Mouse (Mus musculus) retina, postnatal 1 day (tissue): Measurements from ENCODE around the gene Dusp11.
"Not testable (repeated sequence)": the region's sequence is repeated elsewhere in the genome, so short reads cannot be mapped to it uniquely, and the experiment has no call there.

Source experiments
- DNase-seq: peaks from one replicate; pipeline ENCODE4 v3.0.0-alpha.2; 2012

The Dusp11 gene

DNA sequence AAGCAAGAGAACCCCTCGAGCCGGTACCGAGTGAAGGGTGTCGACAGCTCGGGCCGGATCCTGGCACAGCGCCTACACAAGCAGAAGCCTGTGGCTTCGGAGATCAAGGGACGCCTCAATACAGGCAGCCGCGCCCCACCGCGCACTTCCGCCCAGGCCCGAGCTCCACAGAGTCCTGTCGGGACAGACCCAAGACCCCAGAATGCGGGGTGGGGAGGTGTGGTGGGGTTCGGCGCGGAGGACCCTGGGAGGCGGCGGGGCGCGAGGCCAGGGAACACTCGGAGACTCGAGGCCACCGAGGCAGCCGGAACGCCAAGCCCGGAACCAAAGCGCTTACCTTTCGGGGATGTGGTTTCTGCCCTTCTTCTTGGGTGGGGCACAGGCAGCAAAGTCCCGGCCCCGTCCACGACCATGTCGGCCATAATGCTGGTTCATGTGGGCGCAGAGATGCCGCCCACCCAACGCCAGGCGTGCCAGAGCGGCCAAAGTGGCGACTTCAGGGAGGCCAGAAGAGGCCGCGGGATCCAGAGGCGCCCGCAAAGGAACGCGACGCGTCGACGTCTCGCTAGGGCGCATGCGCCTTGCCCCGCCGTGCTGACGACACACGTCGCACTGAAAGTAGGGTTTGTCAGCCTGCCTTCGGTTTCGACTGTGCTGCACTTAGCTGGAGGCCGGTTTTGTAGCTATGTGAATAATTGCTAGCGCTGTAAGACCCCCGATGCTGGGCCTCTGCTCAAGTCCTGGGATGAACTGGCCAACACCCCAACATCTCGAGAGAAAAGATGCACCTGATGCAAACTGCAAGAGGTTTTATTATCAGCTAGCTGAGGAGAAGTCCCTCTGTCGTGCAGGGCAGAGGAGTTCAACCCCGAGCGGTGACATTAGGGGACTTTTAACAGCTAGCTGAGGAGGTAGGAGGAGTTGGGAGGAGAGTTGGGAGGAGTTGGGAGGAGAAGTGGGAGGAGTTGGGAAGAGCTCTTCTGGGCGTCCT lies at the start of gene Dusp11:
Gene Dusp11 (minus strand): TSS at position 567 of the 991 bp plus-strand sequence.
- peak; percentile 96 for DNase-seq

DNA sequence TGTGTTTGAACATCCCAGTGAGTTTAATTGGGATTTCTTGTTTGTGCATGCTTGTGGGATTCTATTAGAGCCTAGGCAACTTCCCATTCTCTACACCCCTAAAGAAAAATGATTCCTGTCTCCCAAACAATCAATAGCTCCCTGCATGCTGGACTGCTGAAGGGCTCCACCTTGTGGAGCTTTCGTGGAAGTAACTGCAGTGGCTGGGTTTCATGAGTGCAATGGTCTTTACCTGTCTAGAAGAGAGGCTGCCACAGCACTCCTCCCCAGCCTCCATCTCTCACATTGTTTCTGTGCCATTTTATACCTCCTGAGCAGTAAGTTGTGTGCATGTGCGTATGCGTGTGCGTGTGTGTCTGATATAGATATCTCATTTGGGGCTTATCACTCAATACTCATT lies 48.5 kb upstream of the Dusp11 start:
- DNase-seq, result peak; percentile 69

DNA sequence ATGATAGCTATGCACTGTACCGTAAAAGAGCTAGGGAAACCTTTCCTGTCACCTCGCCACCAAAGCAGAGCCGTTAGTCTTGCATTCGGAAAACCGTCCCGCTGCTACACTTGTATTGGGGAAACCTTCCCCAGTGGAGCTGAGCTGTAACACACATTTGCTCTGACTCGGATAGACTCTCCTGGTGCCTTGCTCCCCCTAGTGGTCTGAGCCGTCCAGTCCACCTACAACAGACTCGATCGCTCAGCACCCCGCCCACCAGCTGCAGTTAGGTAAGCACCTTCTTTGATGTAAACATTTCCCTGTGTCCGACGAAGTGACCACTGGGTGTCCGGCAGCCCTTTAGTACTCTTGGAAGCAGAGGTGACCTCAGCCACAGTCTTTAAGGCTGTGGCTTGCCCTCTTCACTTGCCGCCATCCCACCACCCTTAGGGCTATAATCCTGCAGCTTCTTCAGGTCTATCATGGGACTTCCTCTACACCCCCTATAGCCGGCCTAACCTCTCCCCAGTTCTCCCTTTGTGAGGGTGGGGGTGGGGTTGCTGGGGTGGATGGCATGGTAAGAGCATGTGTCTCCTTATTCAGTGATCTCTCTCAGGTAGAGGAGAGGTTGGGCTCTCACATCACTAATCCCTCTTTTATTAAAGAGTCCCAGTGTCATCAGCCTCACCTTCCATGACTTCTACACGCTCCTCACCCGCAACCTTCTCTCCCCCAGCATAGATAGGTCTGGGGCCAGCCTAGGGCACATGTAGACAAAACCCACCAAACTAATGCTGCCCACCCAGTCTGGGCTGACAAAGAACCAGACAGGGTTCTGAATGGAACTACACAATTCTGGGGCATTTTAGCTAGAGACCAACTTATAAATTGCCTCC lies 43.0 kb upstream of the Dusp11 start:
- DNase-seq, result peak; percentile 90

DNA sequence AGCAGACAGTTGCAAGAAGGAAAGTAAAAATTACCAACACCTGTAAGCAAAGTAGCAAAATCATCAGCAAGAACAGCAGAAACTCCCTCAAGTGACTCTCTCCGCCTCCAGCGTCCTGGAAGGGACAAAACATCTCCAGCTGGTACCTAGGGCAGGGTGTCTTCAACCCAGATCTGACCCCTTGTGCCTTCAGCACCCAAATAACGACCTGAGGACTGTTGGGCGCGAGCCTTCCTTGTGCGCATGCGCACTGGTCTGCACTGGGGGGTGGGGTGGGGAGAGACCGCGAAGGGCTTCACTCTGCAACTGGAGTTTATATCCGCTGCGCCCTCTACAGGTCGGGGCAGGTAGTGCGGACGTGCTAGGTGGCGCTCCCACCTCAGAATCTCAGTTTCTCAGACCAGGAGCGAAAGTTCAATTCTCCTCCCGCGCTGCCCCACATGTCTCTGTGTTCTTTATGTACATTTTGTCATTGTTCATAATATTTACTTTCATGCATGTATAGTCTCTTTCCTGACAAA lies 42.0 kb upstream of the Dusp11 start:
- DNase-seq, result no peak

DNA sequence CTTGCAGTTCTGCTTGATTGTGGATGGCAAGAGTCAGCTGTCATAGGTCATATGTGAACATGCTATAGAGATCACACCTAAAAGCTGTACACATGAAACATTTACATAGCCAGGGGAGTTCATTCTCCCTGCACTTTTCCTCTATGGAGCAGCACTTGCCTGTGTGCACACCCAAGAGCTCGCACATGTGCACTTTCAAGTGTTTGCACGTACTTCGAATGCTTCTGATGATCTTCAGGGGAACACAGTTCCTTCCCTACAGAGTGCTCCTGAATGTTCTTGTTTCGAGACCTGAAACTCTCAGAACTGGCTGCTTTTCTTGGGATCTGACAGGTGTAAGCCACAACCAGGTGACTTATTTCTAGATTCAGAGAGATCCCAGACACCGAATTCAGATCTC lies 29.3 kb upstream of the Dusp11 start:
- not testable (repeated sequence) for DNase-seq

DNA sequence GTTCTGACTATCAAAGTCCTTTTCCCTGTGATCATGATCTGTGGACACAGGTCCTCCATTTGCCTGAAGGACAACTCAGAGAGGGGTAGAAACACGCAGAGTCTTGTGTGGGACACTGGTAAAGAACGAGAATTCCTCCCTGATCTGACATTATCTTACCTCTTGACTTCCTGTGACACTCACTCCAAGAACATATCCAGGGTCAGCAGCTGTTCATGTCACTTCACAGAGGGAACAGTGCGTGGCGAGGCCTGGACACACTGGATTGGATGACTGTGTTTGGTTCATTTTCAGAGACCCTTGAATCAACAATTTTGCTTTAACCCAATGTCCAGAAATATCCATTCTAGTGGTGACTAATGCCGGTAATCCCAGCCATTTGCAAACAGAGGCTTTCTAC lies 28.1 kb upstream of the Dusp11 start:
- DNase-seq, result not testable (repeated sequence)

DNA sequence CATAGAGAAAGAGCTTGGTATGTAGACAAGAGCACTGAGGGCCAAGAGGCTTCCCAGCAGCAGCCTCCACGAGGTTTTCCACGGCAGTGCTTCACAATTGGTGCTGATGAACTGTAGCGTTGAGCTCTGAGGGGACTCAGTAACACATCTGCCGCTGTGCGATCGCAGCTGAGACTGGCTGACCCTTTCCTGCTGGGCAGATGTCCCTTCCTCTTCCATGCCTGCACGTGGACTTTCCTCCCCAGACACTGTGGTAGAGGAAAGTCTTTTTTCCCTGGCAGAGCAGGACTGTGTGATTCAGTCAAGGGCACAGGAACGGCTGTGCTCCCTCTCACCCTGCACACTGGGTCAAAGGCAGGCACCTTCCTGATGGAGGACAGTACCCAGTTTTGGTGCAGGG lies 22.9 kb upstream of the Dusp11 start:
- DNase-seq, result no peak

DNA sequence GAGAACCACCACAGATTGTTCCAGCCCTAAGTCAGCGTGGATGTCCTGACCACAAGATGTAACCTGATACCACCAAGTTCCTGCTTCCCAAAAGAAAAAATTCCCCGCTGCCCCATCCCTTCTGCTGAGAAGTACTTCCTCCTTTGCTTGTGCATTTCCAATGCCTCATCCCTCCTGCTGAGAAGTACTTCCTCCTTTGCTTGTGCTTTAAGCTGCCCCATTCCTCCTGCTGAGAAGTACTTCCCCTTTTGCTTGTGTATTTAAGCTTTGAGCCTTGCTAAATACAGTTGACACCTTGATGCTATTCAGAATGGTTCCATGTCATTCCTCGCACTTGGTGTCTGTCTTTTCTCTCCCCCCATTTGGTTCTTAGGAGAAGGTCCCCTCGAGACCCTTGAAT lies 17.3 kb upstream of the Dusp11 start:
- not testable (repeated sequence) for DNase-seq

DNA sequence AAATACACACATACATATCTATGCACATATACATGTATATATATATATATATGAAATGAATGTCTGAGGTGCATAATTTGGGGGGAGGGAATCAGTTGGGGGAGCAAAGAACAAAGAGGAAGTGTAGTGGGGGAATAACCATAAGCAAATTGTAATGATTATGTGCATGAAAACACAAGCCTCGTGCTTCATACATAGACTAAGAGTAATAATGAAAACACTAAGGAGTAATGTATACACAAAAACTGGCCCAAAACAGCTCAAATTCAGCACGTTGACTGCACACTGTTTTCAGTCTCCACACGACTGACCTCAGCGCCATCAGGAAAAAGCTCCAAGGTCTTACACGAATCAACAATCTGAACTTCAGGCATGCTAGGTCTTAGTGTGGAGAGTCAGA lies 14.8 kb upstream of the Dusp11 start:
- no peak for DNase-seq

DNA sequence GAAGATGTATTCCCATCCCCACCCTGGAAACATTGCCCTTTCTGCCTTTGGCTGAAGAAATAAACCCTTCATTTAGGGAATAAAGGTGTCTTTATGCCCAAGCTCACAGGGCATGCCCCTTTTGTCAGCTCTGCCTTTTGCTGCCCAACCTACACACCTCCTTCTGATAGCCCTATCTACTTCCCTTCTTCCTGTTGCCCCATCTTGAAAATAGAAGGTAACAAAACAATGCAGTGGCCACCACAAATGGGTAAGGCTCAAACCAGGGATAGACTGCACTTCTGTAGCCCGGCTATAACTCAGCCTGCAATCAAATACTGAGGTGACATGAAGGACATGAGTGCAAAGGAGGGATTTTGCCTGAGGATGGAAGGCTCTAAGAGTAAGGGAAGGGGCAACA lies 14.3 kb upstream of the Dusp11 start:
- no peak for DNase-seq

DNA sequence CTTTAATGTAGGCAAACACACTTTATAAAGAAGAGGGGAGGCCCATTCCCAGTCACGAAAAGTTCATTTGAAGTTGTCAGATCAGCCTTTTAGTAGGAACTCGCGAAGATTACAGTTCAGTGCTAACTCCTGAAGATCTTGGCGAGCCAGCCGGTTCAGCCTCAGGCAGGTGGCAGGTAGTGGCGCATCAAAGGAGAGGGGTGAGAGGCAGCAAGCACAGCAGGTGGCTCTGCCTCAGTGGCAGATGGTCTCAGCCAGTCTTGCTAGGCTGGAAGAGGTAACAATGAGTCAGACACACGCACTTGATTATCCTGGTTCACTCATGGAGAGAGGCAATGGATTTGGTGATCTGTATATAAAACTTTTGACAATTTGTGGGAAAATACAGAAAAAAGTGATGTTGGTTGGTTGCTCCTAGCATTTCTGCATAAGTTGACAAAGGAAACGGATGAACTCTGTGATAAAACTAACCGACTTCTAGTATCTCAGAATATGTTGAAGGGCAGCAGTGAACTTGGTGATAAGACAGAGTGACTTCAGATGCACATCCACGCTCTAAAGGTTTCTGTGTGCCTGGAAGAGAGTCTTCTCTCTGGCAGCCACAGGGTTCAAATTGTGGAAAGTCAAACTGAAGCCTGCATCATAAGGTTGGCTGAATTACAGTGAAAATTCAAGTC lies 13.6 kb upstream of the Dusp11 start:
- DNase-seq, result no peak

DNA sequence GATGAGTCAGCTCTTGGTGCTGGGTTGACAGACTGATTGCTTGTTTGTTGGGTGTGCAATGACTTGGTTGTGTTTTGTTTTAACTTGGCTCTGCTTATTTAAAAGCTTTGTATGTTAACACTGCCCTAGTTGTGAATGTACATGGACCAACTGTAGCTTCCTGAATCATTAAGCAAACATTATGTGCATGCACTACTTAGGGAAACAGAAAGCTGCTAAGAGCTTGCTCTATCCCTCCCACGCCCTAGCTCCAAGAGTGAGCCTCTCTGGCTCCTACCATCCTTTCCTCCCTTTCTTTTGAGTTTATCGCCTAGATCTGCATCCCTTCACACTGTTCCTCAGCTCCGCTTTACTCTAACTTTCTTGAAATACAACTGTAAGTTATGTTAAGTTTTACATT lies 11.9 kb upstream of the Dusp11 start:
- no peak for DNase-seq

DNA sequence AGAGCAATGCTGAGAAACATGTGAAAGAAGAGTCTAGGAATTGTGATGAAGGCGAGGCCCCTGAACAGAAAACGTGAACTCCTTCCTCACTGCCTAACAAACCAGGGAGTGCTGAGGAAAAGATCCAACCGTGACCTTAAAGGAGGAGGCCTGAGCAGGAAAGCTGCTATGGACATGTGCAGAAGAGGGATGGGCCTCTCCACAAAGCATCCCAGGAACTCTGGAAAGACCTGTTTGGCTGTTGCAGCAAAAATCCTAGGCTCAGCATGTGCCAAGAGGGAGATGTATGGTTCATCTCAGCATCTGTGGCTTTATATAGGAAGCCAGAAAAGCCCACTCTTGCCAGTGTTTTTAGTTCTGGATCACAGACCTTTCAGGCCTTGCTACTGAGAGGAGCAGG lies 11.2 kb upstream of the Dusp11 start:
- no peak for DNase-seq

DNA sequence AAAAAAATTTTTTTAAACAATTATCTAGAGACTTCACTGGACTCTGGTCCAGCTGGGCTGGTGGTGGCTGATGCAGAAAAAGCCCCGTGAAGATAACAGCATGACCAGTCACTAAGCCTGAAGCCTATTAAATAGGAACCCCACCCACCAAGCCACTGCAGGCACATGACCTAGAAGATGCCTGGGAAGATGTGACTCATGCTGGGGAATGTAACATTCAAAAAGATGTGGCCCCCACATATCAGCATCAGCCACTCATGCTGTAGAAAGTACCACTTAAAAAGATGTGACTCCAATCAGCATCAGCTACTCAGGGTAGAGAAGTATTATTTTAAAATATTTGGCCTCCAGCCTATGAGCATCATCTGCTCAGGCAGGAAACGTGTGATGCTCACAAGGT lies 8.4 kb upstream of the Dusp11 start:
- DNase-seq, result no peak

DNA sequence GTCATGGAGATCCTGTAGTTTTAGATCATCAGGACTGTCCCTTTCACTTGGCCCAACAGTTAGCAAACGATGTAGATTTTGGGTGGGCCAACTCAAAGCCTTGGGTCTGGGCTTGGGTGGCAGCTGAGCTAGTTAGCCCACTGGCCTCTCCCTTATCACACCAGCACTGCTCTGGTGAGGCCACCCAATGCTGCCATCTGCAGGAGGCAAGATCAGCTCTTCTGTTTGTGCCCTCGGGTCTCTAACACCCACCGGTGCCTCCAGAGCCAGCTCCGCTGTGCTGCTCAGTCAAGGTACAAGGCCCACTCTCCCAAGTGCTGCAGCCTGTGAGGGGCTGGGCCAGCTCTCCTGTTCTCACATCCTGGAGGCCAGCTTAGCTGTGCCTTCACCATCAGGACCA lies 5.2 kb upstream of the Dusp11 start:
- no peak for DNase-seq

DNA sequence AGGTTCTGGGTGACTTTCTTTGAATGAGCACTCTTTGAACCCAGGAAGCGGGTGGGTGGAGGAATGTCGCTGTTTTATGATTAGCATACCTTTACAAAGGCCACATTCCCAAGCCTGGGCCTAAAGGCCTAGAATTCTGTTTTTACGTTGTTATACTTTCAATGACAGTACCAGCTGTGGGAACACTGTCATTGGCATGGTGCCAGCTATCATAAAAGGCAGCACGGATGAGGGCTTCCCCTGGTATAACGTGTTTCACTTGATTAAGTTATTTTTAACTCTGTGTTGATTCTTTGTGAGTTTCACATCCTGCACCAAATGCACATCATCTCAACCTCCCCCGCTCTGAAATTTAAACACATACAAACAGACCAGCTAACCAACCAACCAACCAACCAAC lies 4.6 kb upstream of the Dusp11 start:
- DNase-seq, result not testable (repeated sequence)

DNA sequence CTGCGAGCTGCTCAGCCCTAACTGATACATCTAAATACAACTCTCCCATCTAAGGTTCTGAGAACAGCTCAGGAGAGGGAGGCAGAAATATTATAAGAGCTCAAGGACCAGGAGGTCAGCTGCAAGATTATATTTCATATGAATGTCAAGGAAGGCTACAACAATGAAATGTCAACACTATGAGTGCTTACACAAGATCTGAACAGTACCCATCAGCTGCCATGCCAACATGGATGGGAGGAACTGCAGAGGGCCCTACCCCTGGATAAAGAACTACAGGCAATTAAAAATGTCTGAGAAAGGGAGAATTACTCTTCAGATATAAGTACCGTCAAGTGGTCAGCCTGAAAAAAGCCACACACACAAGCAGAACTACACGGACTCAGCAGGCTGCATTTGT lies 3.9 kb downstream of the Dusp11 start:
- no peak for DNase-seq

DNA sequence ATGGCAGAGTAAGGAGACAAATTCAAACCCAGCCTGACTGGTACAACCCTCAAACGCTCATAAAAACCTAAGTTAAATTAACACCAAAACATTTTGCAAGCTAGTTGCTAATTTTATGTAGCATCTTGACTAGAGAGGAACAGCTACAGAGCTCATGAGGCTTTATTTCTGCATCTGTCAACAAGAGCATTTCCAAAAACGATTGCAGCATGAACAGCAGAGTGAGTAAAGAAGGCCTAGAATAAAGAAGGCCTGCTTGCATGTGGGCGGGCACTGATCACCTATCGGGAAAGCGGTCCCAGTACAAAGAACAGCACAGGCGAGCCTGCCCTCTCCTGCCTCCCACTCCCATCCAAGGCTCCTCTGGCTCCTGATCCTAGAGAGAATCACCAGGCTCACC lies 12.9 kb downstream of the Dusp11 start:
- DNase-seq, result no peak

DNA sequence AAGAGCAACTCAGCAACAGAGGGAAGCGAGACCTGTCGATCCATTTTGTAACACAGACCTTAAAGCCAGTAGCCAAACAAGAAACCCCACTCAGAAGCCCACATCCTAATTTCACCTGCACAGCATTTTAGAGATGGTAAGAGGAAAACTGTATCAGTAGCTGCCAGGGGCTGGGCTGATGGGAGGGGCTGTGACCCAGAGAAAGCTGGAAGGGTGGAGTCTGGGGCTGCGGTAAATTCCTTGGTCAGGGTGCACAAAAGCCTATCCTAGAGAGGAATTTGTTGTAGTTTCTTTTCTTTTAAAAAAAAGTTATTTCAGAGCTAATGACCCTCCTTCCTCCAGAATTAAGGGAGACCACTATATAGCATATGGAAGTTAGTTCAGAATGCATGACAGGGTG lies 19.0 kb downstream of the Dusp11 start:
- DNase-seq, result no peak

DNA sequence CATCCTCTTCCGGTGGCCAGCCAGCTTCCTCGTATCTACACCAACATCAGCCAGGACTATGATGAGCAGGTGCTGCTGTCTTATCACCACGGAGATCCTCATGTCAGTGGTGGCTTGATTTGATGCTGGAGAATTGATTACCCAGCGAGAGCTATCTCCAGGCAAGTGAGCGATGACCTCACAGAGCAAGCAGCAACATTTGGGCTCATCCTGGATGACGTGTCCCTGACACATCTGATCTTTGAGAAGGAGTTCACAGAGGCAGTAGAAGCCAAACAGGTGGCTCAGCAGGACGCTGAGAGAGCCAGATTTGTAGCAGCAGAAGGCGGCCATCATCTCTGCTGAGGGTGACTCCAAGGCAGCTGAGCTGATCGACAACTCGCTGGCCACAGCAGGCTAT lies 22.8 kb downstream of the Dusp11 start:
- no peak for DNase-seq

DNA sequence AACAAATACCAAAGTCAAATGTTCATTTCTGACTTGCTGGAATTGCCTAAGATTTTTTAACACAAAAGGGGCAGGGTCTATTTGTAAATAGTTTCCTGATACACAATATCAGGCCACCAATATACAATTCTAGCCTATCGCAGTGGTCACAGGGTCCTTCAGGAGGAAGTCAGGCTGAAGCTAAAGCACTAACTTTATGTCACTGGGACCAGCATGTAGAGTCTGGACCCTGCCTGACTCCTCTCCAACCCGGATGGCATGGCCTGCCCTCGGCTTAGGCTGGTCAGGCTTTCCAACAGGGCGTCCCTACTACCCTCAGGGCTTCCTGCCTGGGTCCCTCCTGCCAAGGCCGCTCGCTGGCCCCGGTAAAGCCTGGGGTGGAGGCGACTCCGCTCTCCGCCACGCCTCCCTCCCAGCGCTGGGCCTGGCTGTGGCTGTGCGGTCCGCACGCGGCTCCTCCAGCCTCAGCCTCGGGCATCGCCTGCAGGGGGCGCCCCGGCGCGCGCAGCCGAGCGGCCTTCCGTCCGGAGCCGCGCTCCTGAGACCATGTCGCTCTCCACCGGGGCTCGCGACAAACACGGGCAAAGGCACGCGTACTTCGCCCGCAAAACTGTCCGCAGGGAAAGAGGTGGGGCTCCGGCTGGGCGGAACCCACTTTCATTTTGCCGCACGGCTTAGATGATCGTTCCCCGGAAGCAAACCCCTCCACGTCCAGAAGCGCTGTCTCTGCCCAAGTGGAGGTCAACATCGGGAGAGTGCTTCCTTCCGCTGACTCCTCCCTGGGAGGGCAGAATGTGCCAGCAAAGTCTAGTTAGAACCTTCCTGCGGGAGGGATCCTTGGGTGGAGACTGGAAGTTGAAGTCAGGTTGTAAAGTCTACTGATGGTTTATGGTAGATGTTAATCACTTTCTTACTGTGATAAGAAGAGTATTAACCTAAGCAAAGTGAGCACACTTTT lies 24.7 kb downstream of the Dusp11 start:
- peak; percentile 92 for DNase-seq

DNA sequence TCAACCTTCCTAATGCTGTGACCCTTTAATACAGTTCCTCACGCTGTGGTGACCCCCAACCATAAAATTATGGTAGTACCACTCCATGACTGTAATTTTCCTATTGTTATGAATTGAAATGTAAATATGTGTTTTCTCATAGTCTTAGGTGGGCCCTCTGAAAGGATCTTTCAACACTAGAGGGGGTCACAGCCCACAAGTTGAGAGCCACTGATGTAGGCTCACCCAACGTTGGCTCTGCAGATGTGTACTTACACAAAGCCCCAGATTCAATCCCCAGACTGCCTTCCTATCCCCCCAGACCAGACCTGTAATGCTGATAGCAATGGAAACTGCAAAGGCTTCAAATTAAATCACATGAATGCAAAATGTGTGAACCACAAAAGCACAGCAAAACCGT lies 25.8 kb downstream of the Dusp11 start:
- peak; percentile 11 for DNase-seq
